Mouse (Mus musculus) liver, adult 2 months (tissue): ENCODE data around the gene Prr14l.

Experiments used
- CTCF ChIP-seq: fragments of 200-500 bp; IDR thresholded peaks from 2 replicates; pipeline ENCODE4 v1.5.1; 2011; ENCODE audit warnings: low read depth, low read length, control low read depth
- POLR2A ChIP-seq: fragments of 200-500 bp; IDR thresholded peaks from 2 replicates; pipeline ENCODE4 v1.6.1; 2011; ENCODE audit warnings: low read length, control low read depth; ENCODE audit not compliant: insufficient read depth; ENCODE audit errors: extremely low read depth

DNA sequence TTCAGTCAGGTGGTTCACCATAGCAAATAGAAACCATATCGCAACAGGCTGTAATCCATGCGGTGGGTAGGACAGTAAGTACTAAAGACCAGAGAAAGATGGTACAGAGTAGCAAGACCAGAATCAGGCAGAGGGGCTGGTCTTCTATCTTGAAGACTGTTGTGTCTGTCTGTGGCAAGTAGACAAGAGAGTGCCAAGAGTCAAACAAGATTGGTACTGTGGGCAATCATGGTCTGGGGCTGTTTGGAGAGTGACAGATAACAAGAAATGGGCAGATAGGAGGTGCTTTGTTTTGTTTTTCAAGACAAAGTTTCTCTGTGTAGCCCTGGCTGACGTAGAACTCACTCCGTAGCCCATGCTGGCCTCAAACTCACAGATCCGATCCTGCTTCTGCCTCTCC is 72.5 kb downstream of the Prr14l start:
- no peak for TF ChIP-seq POLR2A
- TF ChIP-seq CTCF: no peak
